Mouse (Mus musculus) cerebellum, postnatal 4 days (tissue): Measurements from ENCODE around the gene Abca12.

Experiments
- DNase-seq, 2 experiments: peaks; one replicate each; pipeline ENCODE4 v3.0.0; 2022; ENCODE audit warnings: low spot score in 2 of 2, mixed read lengths in 1 of 2

Gene Abca12

DNA sequence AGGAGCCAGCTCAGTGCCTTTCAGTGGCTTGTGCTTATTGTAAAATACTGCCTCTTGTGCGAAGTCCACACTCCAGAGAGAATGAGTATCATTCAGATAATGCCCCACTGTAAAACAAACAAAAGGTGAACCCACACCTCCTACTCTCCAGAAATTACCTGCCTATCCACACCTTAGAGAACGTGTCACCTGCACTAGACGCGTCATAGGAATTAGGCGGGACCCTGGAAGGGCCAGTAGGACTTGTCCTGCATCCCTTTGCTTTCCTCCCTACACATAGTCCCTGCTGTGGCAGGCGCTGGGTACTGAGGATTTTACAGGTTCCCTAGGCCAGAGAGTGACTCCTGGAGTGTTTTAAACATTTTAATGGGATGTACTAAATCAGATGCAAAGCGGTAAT, at the start of gene Abca12:
Gene Abca12 (minus strand): TSS at position 101 of the 400 bp plus-strand sequence.
- no peak for DNase-seq

DNA sequence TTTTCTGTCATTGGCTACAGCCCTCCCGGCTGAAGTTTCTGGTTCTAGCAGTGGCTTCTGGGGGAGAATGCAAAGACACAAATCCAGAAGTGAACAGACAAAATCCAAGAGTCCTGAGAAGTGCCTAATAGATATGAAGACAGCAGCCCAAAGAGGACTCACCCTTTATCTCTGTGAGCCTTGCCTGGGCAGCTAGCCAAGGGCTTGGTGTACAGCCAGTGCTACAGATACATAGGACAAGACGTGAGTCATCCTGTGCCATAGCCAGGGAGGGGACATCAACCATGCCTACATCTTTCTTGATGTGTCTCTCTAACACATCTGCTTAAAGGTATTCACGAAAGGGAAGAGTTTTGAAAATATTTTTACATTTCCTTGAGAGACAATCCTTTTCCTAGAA, 43.3 kb upstream of the Abca12 start:
- DNase-seq, result peak in 1 of 2 experiments; percentile 4

DNA sequence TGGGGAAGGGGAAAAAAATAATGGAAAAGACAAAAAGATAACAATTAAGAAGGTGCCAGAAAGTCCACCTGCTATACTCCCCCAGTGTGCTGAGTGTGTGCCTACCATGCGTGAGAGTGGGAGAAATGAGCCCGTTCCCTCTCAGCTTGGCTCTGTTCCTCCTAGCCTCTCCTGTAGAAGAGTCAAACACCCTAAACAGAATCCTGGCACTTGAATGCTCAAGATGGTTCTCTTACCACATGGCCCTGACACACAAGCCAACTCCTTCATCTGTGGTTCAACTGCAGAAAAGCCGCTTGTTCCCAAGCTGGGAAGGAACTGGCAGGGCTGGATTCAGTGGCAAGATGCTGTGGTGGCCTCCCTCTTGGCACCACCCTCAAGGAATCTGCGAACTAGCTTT, 32.7 kb upstream of the Abca12 start:
- peak in 1 of 2 experiments; percentile 1 for DNase-seq

DNA sequence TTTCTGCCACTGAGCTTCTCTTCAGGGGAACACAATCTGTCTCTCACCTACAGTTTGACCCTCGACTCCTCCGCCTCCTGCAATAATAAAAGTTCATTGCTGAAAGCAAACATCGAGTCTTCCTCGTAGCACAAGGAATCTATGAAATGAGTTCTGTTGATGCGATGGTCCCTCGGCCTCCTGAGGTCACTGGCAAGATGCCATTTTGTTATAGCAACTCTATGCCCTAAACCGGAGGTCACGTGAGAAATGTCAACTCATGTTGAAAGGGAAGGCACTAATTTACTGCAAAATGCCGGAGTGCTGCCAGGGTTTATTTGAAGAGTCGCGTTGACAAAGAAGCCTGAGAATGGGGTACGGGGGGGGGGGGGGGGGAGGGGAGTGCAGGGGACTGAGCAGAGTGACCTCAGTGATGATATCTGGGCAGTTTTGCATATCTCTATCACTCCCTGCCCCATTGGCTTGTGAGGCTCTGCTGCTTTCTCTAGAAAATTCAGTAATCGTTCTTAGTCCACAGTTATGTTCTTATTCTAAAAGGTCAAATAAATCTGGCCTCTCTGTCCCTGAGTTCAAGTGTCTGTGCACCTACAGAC, 7.1 kb upstream of the Abca12 start:
- no peak for DNase-seq

DNA sequence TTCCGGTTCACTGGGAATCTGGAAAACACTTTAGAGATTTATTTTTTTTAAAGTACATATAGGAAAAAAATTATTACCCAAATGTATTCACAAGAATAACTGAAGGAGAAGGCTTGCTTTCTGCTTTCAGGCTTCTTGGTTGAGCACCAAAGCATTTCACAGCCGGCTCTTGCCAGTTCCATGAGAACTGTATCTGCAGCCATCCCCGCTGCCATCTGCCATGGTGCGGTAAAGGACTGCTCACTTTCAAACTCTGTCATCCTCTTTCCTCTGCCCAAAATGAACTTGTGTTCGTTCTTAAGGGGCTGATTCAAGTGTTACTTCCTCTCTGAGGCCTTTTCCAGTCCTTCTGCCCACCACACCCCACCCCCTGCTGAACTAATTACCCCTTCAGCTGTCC, 3.8 kb upstream of the Abca12 start:
- no peak for DNase-seq

DNA sequence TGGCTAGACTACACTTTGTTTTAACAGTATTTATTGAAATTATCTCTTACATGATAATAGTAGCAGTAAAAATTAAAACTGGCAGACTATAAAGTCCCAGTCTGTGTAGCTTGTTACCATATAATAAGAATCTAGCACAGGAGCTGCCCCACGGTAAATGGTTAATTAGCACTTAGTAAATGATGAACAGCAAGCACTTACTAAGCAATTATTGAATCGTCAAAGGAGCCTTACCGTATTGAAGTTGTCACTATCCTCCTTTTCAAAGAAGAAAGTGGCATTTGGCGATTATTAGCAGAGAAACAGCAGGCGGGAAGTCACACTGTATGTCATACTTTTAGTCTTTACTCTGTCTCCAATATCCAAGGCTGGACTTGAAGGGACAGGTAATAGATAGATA, 3.2 kb upstream of the Abca12 start:
- no peak for DNase-seq

DNA sequence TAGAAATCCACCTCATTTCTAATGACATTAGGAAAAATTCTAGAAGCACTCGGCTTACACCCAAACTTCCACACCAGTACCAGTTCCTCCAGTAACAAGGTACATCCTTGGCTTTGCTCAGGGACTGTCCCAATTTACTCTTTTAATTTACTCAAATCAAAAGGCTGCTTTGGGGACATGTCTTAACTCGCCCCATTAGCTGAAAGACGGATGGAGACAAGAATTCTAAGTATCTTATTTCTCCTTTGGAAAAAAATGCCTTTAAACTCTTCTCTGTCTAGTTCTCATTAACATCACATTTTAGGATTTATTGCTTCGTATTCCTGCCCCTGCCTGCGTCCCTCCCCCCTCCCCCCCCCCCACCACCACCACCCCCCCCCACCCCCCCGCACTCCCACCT, 626 bp downstream of the Abca12 start:
- DNase-seq, result no peak

DNA sequence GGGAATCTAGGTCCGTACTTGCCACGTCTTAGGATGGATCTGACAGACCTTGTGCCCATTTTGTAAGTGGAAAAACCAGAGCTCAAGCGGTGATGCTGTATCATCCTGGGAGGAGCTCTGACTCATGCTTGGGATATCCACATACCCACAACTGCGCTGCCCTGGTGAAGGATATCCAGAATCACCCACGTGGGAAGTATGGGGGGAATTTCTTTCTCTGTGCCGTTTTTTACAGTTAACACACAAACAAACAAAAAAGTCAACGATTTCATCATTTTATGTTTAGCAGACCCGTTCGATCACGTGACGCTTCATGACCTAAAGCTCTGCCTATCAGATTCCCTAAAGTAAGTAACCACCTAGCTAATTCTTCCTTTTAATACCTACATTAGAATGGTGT, 1.6 kb downstream of the Abca12 start:
- no peak for DNase-seq

DNA sequence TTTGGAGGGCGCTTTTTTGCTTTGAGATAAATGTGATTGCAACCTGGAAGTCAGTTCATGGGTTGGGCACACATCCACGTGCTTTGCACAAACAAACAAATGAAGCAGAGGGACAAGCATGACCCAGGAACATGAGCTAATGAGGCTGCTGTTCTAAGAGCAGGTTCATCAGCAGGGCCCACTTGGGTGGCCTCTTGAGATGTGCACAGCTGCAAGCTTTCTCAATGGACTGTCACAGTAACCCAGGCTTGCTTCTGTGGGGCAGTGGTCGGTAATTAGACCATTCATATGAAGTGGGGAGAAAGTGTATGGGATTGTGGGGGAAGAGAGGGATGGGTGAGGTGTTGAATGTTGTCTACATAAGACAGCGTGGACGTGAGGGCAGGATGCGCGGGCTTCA, 7.0 kb downstream of the Abca12 start:
- no peak for DNase-seq

DNA sequence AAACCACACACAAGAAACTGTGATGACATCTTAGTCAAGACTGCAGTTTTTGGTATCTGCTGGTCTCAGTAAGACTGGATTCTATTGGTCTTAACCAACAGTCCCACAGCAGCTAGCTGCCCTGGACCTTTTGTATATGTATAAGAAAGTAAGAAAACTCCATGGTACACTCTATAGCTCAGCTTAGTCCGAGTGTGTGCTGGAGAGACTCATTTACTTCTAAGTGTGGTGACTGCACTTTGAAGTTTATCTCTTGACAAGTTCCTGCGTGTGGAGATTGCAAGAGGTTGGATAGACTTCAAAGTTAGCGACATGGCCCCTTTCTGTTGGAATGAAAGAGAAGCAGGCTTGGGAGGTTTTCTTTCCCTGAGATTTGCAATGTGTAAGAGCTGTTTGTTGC, 17.1 kb downstream of the Abca12 start:
- no peak for DNase-seq

DNA sequence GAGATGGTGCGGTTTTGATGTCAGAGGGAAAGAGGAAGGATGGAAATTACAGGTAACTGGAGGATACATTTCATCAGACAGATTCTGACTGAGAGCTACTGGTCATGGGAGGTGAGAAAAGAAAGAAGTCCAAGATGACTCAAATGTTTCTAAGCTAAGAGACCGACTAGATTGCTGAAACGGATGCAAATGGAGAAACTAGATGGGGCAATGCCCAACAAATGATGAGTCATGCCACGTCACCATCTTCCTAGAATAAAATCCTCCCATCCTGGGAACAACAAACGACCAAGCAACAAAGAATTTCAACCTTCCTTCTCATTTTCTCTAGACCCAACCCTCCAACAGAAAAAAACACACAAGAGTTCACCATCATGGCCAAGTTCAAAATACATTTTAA, 18.6 kb downstream of the Abca12 start:
- no peak for DNase-seq

DNA sequence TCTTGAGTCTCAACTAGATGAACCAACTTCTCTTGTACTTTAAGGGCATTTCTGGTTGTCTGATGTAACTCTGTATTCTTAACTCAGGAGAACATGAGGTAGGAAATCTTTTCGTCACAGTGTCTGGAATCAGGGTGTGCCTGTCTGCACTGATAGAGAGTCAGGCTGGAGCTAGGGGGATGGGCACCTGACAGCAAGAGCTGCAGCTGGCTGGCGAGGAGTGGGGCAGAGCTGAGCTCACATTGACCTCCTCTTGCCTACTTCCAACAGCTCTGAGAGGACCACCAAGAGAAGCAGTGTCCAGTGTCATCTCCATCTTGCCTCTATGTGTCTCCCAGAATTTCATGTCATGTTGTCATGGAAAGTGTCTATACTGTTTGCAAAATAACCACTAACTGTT, 20.5 kb downstream of the Abca12 start:
- DNase-seq, result no peak

DNA sequence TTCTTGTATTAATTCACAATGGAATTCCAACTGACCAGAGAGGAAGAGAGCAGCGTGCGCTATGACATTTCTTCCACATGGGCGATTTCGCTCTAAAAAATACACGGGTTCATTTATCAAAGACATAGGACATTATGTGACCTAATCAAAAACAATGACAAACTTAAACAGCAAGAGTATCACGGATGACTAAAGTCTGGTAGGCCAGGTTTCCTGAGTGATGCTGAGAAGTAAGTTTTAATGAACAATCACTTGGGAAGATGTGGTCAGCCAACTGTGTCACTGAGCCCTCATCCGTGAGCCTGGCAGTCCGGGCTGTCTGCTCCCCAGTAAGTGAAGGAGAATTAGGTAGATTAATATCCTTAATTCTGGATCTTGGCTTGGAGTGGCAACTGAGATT, 21.2 kb downstream of the Abca12 start:
- no peak for DNase-seq

DNA sequence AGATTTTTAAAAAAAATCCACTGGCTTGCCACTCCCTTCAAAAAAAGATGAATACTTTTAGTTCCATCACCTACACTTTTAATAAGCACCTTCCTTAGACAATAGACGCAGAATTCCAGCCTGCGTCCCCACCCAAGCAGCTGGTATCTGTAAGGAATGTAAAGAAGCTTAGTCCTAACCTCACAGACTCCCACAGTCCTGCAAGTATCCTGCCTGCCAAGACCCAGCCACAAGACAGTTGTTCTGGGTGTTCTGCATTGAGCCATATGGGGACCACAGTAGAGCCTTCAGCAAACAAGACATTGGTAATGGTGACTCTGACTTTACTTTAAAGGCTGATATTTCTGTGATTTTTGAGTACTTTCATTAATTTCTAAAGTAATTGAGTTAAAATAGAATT, 22.2 kb downstream of the Abca12 start:
- DNase-seq, result no peak

DNA sequence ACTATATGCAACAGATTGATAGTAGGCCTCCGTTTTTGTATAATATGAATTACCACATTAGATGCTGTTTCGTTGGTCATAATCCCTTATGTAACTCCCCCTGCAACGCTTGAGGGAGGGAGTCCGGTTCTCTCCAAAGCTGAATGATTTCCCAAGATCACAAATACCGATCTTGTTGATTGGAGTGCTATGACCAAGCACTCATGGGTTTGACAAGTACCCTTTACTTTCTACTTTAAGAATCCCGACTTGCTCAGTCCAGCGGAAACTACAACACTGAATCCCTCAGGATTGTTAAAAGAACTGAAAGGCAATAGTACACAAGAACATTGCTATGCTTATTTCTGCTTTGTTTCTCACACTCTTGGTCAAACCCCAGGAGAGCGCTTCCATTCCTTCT, 28.1 kb downstream of the Abca12 start:
- DNase-seq, result no peak

DNA sequence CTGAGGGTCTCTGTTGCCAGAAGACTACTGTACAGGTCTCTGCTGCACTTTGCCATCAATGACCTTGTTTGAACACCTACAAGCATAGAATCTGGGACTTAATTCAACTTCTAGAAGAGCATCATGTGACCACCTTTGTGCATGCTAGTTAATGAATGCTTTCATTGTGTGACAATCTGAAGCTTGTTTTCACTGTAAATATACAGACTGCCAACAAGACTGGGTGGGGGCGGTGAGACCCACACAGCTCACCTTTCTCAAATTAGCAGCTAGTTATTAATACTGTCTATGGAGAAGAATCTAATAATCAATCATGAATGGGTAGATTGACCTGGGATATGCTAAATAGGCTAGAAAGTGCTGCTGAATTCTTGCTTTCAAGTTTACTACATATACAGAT, 30.6 kb downstream of the Abca12 start:
- no peak for DNase-seq

DNA sequence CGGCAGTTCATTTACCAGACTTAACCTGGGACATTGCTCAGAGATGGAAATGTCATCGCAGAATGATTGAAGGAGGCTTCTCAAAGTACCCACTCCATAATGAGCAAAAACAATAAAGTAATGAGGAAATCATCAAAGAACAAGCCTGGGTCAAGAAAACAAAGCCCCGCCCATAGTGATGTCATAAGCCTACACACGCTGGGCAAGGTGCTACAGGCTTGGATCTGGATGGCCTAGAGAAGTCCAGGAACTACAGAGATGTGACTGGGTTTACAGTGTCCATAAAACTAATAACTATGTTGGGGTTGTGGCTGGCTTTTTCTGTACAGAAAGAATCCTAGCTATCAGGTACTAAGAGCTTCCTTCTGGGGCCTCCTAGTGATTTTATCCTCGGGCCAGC, 41.6 kb downstream of the Abca12 start:
- DNase-seq, result no peak

DNA sequence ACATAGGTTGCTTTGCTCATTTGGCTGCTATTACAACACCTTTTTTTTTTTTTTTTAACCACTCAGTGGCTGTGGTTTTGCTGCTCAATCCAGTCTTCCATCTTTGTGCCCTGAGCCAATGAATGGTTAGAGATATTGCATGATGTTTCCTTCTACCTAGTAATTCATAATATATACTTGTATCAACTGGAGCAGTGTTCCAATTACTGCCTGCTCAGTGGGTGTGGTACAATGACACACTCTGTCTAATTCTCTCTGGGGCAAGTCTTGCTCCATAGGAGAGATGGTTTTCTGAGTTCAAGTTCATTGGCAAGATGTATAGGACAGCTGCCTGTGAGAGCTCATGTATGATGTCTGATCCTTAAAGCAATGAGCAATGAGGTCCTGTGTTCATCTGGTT, 44.4 kb downstream of the Abca12 start:
- no peak for DNase-seq

DNA sequence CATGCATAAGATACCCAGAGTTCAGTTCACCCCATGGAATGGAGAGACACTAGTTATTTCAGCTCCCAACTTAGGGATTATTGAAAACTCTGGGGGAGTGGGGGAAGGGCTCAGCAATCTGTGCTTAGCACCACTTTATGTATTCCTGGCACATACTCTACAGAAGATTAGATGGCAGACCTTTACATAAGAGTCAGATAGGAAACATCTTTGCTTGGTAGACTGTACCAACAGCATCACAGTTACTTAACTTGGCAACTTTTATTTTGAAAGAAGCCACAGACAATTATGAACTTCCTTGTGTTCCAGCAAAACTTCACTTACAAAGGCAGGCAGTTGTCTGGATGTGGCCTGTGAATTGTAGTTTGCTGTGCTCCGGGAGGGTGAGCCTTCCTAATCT, 46.9 kb downstream of the Abca12 start:
- no peak for DNase-seq

DNA sequence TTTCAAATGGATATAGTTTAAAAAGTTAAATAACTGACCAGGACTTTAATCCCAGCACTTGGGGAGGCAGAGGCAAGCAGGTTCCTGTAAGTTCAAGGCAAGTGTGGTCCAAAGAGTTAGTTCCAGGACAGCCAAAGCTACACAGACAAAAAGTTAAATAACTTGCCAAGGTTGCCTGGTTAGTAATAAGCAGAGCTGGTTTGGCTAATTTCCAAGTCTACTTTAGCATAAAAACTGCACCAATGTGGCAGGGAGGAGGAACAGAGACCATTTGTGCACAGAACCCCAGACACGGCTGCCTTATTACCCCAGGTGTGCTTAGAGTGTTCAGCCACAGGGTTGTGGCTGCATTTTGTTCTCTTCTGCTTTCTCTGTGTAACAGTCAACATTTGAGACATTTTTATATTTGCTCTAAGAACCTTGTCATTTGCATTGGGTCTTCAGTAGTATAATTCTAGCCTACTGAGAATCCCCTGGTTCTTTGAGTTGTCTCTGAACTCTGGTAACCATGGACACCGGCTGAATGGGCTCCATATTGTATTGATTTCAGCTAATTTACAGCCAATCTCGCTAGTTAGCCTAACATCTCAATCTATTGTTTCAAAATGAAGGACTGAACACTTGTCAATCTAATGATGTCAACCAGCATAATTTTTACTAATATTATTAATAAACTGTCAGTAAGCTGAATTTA, 71.7 kb downstream of the Abca12 start:
- no peak for DNase-seq

DNA sequence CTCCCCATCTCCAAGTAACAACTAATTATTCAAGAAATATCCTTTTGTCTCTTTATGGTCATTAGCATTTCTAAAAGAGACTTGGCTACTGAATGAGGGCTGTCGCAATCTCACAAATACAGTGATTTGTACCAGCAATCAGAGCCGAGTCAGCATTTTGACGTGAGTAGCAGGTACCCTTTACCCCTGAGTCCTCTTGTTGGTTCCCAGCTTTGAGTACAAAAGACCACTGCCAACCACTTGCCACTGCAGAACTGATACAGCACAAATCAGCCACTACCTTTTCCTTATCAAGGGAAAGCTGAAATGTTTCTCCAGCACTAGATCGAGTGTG, 72.5 kb downstream of the Abca12 start:
- DNase-seq, result no peak

DNA sequence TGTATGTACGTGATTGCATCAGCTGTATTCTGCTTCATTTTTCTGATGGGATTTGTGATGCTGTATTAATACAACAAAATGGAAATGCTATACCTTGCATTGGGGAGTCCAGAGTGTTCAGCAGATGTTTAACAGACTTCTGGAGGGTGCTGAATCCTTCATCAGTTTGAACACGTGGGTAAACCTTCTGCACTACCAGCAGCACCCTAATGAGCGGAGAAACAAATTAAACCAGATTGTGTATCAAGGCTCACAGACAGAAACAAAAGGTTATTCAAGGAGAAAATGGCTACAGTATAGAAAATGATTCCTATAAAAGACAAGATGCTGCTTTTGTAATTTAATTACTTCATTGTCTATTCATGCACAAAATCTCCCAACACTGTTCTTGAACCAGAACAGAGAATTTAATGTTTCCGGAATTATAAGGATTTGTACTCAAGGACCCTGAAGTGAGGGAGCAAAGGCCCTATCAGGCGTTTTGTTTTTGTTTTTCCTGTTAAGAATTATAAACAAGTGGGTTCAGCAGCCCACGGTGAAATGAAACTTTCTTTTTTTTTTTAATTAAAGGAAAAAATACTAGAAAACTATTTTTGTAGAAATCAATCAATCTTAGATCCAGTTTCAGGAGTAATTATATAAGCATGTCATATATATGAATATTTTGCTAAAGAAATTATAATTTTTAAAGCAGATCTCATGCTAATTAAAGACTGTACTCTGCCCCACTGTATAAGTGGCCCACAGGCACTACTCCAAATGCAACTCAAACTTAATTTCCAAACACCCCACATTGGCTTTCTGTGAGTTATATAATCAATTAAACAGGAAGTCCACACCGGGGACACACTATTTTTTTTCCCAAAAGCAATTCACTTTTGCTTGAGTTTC, 73.1 kb downstream of the Abca12 start:
- DNase-seq, result no peak
